Mouse (Mus musculus) limb, embryonic 14.5 days (tissue): ENCODE results near the gene Gm20388. TPM values are rescaled to one million over a fixed set of nuclear protein-coding genes. Genes with fewer than 3 reads are reported as not detected.

ENCODE experiments used
- ATAC-seq: fragments of 200-750 bp; cut with Nextera tagmentation; 2 replicates; pipeline ENCODE4 v1.8.0; 2017; ENCODE audit warnings: low read depth, moderate number of reproducible peaks, moderate TSS enrichment; ENCODE audit not compliant: low FRiP score
- DNase-seq: peaks from one replicate; pipeline ENCODE4 v3.0.0-alpha.2; 2015; ENCODE audit warnings: low spot score
- H3K27ac ChIP-seq: fragments of 300-500 bp; sonication (generic); replicated peaks from 2 replicates; pipeline ENCODE4 v1.5.1; 2014; ENCODE audit warnings: low read depth, mild to moderate bottlenecking, low read length, moderate library complexity, mixed read lengths
- H3K27me3 ChIP-seq: fragments of 300-500 bp; sonication (generic); 2 replicates; pipeline ENCODE4 v1.6.1; 2014; ENCODE audit warnings: low read length, mixed read lengths; ENCODE audit not compliant: control insufficient read depth, insufficient read depth
- H3K36me3 ChIP-seq: fragments of 300-500 bp; sonication (generic); 2 replicates; pipeline ENCODE4 v1.6.1; 2014; ENCODE audit warnings: mild to moderate bottlenecking, low read length, moderate library complexity, mixed read lengths; ENCODE audit not compliant: control insufficient read depth, insufficient read depth
- H3K4me1 ChIP-seq: fragments of 300-500 bp; sonication (generic); 2 replicates; pipeline ENCODE4 v1.6.1; 2014; ENCODE audit warnings: antibody characterized with exemption, low read length, mixed read lengths; ENCODE audit not compliant: control insufficient read depth, insufficient read depth
- H3K4me2 ChIP-seq: fragments of 300-500 bp; sonication (generic); replicated peaks from 2 replicates; pipeline ENCODE4 v1.6.1; 2014; ENCODE audit warnings: low read depth, mild to moderate bottlenecking, low read length, moderate library complexity; ENCODE audit not compliant: severe bottlenecking
- H3K4me3 ChIP-seq: fragments of 300-500 bp; sonication (generic); replicated peaks from 2 replicates; pipeline ENCODE4 v1.5.1; 2014; ENCODE audit warnings: low read length
- H3K9ac ChIP-seq: fragments of 300-500 bp; sonication (generic); 2 replicates; pipeline ENCODE4 v1.6.1; 2014; ENCODE audit warnings: mild to moderate bottlenecking, low read depth, low read length, moderate library complexity; ENCODE audit not compliant: severe bottlenecking
- H3K9me3 ChIP-seq: fragments of 300-500 bp; sonication (generic); 2 replicates; pipeline ENCODE4 v1.6.1; 2016; ENCODE audit warnings: low read length; ENCODE audit not compliant: control insufficient read depth
- POLR2A ChIP-seq: fragments of 200-500 bp; IDR thresholded peaks from 2 replicates; pipeline ENCODE4 v1.8.0; 2012; ENCODE audit warnings: inconsistent platforms, mild to moderate bottlenecking, moderate library complexity, borderline replicate concordance; ENCODE audit not compliant: insufficient read depth, insufficient read length; ENCODE audit errors: extremely low read depth
- WGBS: fragments of 180-500 bp; shearing (Covaris S2); extraction: QIAGEN DNeasy Blood & Tissue Kit; methylation state at CpG from one replicate; pipeline ENCODE4 v1.1.7; 2014; 5-methylcytosine and 5-hydroxymethylcytosine counted together
- polyA plus RNA-seq, 2 experiments: library from polyadenylated mRNA; depleted of rRNA in 1 of 2; stranded (reverse) in 1 of 2; unstranded in 1 of 2; fragments of >200 nt; fragmentation: Nextera tagmentation in 1 of 2; extraction: Ambion mirVana in 1 of 2; gene quantifications; 2 replicates each; pipeline versions ENCODE4 v1.2.1 to v1.2.3; 2012 to 2014

The Gm20388 gene
- polyA plus RNA-seq, 2 experiments = 1.9 to 49.9 TPM

- H3K36me3 ChIP-seq = peaks cover 62% of the 10 kb centered on the region
These were observed 2590.2 kb downstream of the Gm20388 start for GRCm38 (mm10) chr8:122500856-122501255.

GRCm38 (mm10) chr8:122511552-122511951 lies 2600.9 kb downstream of the Gm20388 start:
- peak overlapping the region; percentile 12; the same call in 1 of the 2 replicates for H3K9ac ChIP-seq
- TF ChIP-seq POLR2A = no peak
- no peaks in the 10 kb centered on the region for H3K9me3 ChIP-seq
- peaks cover 17% of the 10 kb centered on the region for H3K36me3 ChIP-seq
- H3K27me3 ChIP-seq = no peaks in the 10 kb centered on the region
- peaks cover 4% of the 10 kb centered on the region; the same call in 1 of the 2 replicates for H3K4me1 ChIP-seq
- ATAC-seq (peak; percentile 72), DNase-seq (peak; percentile 40)
- 41% methylated on average over 16 of the region's 16 CpGs for WGBS
- H3K27ac ChIP-seq = peak overlapping the region; percentile 74
- H3K4me2 ChIP-seq = no peak overlapping the region
- H3K4me3 ChIP-seq = no peak overlapping the region

More at GRCm38 (mm10) chr8:122500856-122501255, 2590.2 kb downstream of the Gm20388 start:
- Histone ChIP-seq H3K4me2 (no peak overlapping the region), H3K9me3 (no peaks in the 10 kb centered on the region), H3K9ac (no peak overlapping the region), H3K27me3 (no peaks in the 10 kb centered on the region), H3K4me3 (no peak overlapping the region), H3K27ac (no peak overlapping the region), H3K4me1 (no peaks in the 10 kb centered on the region)
- no peak for TF ChIP-seq POLR2A
- DNase-seq (peak; percentile 86), ATAC-seq (peak; percentile 47; the same call in 1 of the 2 replicates)
- 33% methylated on average over 10 of the region's 10 CpGs for WGBS

GRCm38 (mm10) chr8:122512392-122512791 lies 2601.8 kb downstream of the Gm20388 start:
- Histone ChIP-seq H3K9ac (no peak overlapping the region), H3K27me3 (no peaks in the 10 kb centered on the region), H3K27ac (peak overlapping the region; percentile 74; the same call in 1 of the 2 replicates), H3K4me3 (no peak overlapping the region), H3K9me3 (no peaks in the 10 kb centered on the region), H3K4me2 (no peak overlapping the region), H3K36me3 (peaks cover 12% of the 10 kb centered on the region), H3K4me1 (peaks cover 10% of the 10 kb centered on the region)
- no peak for DNase-seq
- WGBS = 66% methylated on average over 7 of the region's 7 CpGs
- no peak for TF ChIP-seq POLR2A
- no peak for ATAC-seq

- Histone ChIP-seq H3K9me3 (no peaks in the 10 kb centered on the region), H3K4me2 (no peak overlapping the region), H3K9ac (no peak overlapping the region), H3K4me3 (no peak overlapping the region), H3K4me1 (peaks cover 23% of the 10 kb centered on the region), H3K27ac (no peak overlapping the region), H3K36me3 (peaks cover 10% of the 10 kb centered on the region; the same call in 1 of the 2 replicates), H3K27me3 (no peaks in the 10 kb centered on the region)
- TF ChIP-seq POLR2A = no peak
- ATAC-seq (no peak), DNase-seq (no peak)
- WGBS = 93% methylated on average over 14 of the region's 14 CpGs
These were observed 2605.1 kb downstream of the Gm20388 start for GRCm38 (mm10) chr8:122515699-122516098.

DNA sequence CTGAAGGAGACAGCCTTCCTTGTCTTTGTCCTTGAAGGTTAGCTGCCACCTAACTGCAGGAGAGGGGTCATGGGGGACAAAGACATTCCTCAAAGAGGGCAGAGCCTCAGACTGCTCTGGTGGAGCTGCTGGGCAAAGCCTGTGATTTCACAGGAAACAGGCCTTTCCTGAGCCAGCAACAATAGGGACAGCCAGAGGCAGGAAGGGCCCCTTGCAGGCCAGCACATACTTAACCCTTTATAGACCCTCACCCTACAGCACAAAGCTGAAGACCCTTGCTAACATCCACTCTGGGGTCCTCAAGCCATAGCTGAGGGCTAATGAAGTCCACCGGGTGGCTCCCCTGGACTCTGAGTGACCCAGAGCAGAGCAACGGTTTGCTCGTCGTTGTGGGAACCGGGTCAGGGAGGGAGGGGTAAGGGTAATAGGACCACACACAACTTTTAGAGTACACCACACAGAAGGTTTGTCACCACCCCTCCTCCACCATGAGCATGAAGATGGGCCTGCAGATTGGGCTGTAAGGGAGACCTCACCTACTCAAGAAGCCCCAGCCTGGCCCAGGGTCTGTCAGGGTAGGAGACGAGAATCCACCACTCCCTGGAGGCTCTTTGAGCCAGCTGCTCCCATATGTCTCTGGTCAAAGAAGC lies 2607.0 kb downstream of the Gm20388 start:
- no peak for TF ChIP-seq POLR2A
- 10% methylated on average over 6 of the region's 6 CpGs for WGBS
- Histone ChIP-seq H3K27ac (peak overlapping the region; percentile 74), H3K4me1 (peaks cover 18% of the 10 kb centered on the region), H3K36me3 (peaks cover 4% of the 10 kb centered on the region; the same call in 1 of the 2 replicates), H3K9ac (peak overlapping the region; percentile 34; the same call in 1 of the 2 replicates), H3K27me3 (no peaks in the 10 kb centered on the region), H3K9me3 (no peaks in the 10 kb centered on the region), H3K4me2 (no peak overlapping the region; the same call in 1 of the 2 replicates), H3K4me3 (no peak overlapping the region)
- DNase-seq (peak; percentile 31), ATAC-seq (peak; percentile 39)
